Mouse (Mus musculus) cerebellum, postnatal 10 days (tissue): ENCODE measurements at regions not wholly inside any gene's neighbourhood (a gene's known extent, or its start where the extent isn't known, plus 50 kb on each side); places are given as distances from the start of the nearest gene placed in this dataset.

Experiments used
- DNase-seq, 2 experiments: peaks; one replicate each; pipeline ENCODE4 v3.0.0; 2021; ENCODE audit warnings: mixed read lengths in 2 of 2

DNA sequence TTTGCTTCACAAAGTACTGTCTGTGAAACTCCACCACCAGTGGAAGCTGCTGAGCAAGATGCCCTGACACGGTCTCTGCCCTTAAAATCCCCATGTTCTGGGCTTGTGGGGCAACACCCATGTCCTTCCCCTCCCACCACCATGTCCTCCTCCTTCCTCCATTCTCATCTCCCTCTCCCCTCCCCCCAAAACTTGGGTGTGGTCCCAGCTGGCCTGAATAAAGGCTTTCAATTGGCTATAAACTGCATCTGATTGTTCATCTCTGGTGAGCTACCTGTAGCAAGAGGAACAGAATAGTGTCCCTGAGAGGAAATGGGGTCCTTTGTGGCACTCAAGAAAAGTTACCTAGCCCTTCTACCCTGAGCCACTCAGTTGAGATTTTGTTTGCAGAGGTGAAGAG, 91.8 kb downstream of the Slc16a9 start:
- DNase-seq, result no peak

DNA sequence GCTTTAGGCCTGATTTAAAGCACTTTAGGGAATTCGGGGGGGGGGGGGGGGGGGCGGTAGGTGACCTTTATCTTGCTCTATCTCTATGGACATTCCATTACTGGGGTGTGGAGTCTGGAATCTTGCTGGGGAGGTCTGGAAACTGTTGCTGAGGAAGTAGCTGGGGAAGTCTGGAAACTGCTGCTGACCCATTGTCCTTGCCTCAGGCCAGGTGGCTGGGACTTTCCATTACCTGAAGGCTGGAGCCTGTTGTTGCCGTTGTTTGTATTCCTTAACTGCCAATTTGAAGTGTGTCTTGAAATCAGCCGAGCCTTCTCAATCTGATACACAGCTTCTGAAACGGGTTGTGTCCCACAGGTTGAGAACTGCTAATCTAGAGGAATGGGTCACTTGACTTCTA, 80.9 kb upstream of the Fam13c start:
- DNase-seq, result no peak

GRCm38 (mm10) chr10:70359834-70360233, 80.4 kb upstream of the Fam13c start:
- DNase-seq, result no peak

- peak; percentile 67 to 73 for DNase-seq
These were observed 77.2 kb upstream of the Fam13c start for GRCm38 (mm10) chr10:70363054-70363453.

DNA sequence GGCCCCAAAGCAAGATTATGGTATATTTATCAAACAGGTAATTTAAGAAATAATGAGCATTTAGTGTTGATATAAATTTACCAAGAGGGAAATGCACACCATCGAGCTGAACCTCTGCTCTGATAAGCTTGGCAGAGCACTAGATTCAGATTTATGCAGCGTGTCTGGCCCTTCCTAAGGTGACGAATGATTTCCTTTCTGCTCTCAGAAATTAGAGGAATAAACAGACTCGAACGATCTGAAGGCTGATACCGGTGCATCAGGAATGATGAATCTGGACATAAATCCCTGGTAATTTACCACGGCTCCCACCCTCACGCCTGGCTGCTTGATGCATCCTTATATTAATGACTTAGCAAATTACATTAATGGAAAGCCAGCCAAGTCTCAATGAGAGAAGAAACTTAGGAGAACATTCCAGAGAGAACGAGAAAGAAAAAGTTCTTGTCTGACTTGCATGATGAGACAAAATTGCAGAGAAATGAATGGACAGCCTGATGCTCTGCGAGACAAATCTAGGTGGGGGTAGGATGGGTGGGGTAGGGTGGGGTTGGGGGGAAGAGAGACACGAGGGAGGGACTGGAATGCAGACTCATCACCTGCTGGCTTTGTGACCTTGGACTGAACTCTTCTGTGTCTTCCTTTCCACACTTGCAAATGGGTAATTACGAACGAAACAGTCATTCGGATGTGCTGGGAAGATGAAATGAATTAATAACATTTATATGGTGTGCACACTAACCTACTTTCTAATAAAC, 75.9 kb upstream of the Fam13c start:
- DNase-seq, result no peak

GRCm38 (mm10) chr10:70364976-70365345, 75.3 kb upstream of the Fam13c start:
- no peak for DNase-seq

- DNase-seq, result no peak
These were observed 74.8 kb upstream of the Fam13c start for GRCm38 (mm10) chr10:70365504-70365903.

GRCm38 (mm10) chr10:70367866-70368265, 72.4 kb upstream of the Fam13c start:
- DNase-seq, result no peak

- DNase-seq, result peak; percentile 82 to 83
These were observed 71.6 kb upstream of the Fam13c start for GRCm38 (mm10) chr10:70368685-70369084.

DNA sequence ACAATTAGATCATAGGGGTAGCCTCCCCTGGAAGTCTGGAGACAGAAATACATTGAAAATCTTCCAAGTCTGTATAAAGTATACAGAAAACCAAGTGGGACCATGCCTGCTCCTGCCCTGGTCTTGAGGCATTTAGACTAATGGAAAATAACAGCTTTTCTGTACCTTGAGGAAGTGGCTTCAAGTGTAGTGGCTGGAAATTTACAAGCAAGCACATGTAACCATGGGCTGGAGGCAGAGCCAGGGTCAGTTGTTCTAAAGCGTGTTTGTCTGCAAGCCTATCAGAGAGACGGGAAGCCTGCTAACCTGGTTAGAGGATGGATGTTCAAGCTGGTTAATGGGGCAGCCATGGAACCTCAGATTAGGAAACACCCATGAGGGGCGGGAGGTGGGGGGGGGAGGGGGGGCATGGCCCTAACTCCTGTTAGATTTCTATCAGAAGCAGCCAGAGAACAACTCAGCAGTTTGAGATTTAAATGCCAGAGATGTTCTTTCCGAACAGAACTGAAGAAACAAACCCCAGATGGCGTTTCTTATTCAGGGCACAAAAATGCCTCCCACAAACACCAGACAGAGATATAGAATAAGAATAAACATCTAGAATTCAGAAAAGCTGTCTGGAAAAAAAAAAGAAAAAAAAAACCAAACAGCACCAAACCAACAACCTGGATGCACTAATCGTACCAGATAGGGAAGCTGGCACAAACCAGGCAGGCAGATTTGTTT, 67.7 kb upstream of the Fam13c start:
- DNase-seq, result no peak

- DNase-seq, result no peak
These were observed 67.1 kb upstream of the Fam13c start for GRCm38 (mm10) chr10:70373207-70373606.

DNA sequence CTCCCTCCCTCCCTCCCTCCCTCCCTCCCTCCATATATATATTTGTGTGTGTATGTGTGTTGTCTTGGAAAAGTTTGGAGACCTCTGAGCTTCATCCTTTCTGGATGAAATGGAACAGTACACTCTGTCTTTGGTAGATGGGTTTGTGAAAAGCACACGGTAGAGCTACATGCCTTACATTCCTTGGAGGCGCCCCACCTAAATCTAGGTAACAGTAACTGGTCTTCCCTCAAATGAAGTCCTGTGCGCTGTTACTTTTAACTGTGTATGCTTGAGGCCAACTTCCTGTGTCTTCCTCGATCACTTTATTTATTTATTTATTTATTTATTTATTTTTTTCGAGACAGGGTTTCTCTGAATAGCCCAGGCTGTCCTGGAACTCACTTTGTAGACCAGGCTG, 66.4 kb upstream of the Fam13c start:
- no peak for DNase-seq

DNA sequence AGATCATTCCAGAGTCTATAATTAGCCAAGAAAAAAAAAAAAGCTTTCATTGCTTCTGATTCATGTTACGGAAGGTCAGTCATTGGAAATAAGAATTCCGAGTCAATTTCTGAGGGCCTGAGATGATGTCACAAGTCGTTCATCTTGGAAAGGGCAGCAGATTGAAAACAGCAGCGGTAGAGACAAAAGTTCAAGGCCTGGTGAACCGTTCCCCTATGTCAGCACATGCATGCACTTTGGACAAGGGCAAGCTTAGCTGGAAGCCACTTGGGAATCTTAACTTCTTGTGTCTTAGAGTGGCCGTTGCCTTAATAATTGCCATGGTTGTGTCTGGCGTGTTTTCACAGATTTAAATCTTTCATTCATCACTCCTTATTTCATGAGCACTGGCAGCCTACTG, 65.6 kb upstream of the Fam13c start:
- DNase-seq, result no peak

DNA sequence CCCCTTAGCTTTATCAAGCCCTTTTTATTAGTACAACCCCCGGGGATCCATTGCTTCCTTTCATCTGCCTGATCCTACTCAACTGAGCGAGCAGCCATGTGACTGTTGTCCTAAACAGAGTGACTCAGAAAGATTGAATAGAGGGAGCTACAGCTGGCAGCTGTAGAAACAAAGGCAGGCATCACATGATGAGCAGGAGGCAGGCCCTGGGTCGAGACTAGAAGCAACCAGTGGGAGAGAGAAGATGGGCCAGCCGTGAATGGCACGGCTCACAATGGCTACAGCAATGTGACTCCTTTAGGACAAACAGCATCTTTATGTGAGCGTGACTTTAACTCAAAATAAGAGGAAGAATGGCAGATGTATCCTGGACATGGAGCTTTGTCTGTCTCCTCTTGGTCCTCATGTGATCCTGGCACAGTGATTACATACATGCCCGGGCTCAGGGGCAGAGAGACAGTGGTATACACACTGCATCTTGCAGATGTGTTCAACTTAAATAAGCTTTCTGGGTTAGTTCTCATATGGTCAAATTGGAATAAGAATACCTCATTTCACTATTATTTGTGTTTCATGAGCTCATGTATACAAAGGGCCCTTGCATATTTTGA, 60.1 kb upstream of the Fam13c start:
- DNase-seq, result peak in 1 of 2 experiments; percentile 5

DNA sequence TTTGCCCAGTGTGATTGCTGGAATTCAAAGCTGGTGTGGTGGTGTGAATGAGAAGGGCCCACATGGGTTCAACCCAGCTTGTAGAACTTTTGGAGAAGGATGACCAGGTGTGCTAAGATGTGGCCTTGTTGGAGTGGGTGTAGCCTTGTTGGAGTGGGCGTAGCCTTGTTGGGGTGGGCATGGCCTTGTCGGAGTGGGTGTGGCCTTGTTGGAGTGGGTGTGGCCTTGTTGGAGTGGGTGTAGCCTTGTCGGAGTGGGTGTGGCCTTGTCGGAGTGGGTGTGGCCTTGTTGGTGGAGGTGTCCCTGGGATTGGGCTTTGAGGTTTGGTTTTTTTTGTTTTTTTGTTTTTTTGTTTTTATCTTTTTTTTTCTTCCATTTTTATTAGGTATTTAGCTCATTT, 55.6 kb upstream of the Fam13c start:
- DNase-seq, result no peak

DNA sequence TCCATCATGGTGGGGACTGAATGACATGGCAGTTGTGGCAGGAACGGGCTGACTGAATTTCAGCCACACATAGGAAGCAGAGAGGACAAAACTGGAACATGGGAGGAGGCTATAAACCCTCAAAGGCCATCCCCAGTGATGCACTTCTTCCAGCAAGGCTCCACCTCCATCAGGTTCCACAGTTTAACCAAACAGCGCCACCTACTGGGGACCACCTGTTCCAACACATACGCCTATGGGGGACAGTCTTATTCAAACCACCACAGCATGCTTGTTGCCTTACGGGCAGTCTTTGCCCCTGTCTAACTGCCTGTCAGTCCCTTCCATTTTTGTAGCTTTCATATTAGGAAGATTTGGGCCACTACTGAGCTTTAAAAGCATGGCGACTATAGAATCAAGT, 52.6 kb upstream of the Fam13c start:
- DNase-seq, result no peak
